Mouse (Mus musculus) layer of hippocampus, adult 2 months (tissue): ENCODE results near the gene Ripor2. TPM values are rescaled to one million over a fixed set of nuclear protein-coding genes. Genes with fewer than 3 reads are reported as not detected.
A peak's percentile ranks its signal among the peaks of the same experiment; 100 is the strongest.

Source experiments
- DNase-seq, 2 experiments: peaks; one replicate each; pipeline ENCODE4 v3.0.0; 2022; ENCODE audit warnings: low spot score in 2 of 2
- H3K27ac ChIP-seq: fragments of 200-600 bp; 2 replicates; pipeline ENCODE4 v1.8.1; 2022
- H3K4me3 ChIP-seq: fragments of 200-600 bp; 2 replicates; pipeline ENCODE4 v1.8.1; 2022; ENCODE audit warnings: mild to moderate bottlenecking
- CTCF ChIP-seq: fragments of 200-600 bp; conservative IDR thresholded peaks from 2 replicates; pipeline ENCODE4 v1.8.1; 2022; ENCODE audit warnings: antibody characterized with exemption, mild to moderate bottlenecking, moderate library complexity
- total RNA-seq, 2 experiments: library from RNA; stranded (reverse); gene quantifications; 2 replicates each; pipeline ENCODE4 v1.2.3; 2021

The Ripor2 gene
- total RNA-seq, 2 experiments from 2014 or later = 72.0 to 77.6 TPM

GRCm38 (mm10) chr13:24648027-24648426 lies 66.0 kb downstream of the Ripor2 start:
- no peak for TF ChIP-seq CTCF
- no peak for DNase-seq
- peak overlapping the region; percentile 85 for H3K27ac ChIP-seq
- no peak overlapping the region for H3K4me3 ChIP-seq

GRCm38 (mm10) chr13:24648668-24649067 lies 66.7 kb downstream of the Ripor2 start:
- Histone ChIP-seq H3K27ac (peak overlapping the region; percentile 85), H3K4me3 (no peak overlapping the region)
- no peak for DNase-seq
- TF ChIP-seq CTCF = no peak

GRCm38 (mm10) chr13:24649099-24649498 lies 67.1 kb downstream of the Ripor2 start:
- TF ChIP-seq CTCF = no peak
- Histone ChIP-seq H3K4me3 (no peak overlapping the region), H3K27ac (peak overlapping the region; percentile 85)
- DNase-seq = no peak

- no peak overlapping the region for H3K4me3 ChIP-seq
- peak; percentile 43 to 47 for DNase-seq
- no peak for TF ChIP-seq CTCF
- peak overlapping the region; percentile 55 for H3K27ac ChIP-seq
Measured at GRCm38 (mm10) chr13:24651018-24651417, 69.0 kb downstream of the Ripor2 start.

GRCm38 (mm10) chr13:24654919-24655635 lies 73.1 kb downstream of the Ripor2 start:
- no peak for TF ChIP-seq CTCF
- DNase-seq = no peak
- Histone ChIP-seq H3K4me3 (no peak overlapping the region), H3K27ac (no peak overlapping the region)

GRCm38 (mm10) chr13:24656719-24657497 lies 74.9 kb downstream of the Ripor2 start:
- Histone ChIP-seq H3K27ac (peak overlapping the region; percentile 15; the same call in 1 of the 2 replicates), H3K4me3 (no peak overlapping the region; the same call in 1 of the 2 replicates)
- no peak for DNase-seq
- TF ChIP-seq CTCF = no peak

- H3K4me3 ChIP-seq = no peak overlapping the region
- DNase-seq = no peak
- H3K27ac ChIP-seq = no peak overlapping the region
- no peak for TF ChIP-seq CTCF
Measured at GRCm38 (mm10) chr13:24666763-24667162, 84.8 kb downstream of the Ripor2 start.

- DNase-seq = no peak
- Histone ChIP-seq H3K27ac (no peak overlapping the region), H3K4me3 (no peak overlapping the region)
- no peak for TF ChIP-seq CTCF
Measured at GRCm38 (mm10) chr13:24668556-24668955, 86.6 kb downstream of the Ripor2 start.

DNA sequence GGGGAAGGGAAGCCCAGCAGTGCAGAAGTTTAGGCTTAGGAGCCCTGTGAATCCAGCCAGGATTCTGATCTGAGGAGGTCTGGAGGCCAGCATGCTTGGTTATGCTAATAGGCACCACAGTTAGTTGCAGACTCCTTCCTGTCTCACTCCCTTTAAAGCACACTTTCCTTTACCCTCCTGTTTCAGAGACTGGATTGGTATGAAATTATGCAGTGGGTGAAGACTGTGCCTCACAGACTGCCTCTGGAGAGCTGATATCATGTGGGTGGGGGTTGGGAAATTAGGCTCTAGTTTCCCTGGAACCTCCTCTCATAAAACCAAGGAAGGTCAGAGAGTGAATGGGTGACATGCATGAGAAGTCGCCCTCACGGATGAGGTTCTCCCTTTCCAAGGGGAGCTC lies 88.7 kb downstream of the Ripor2 start:
- no peak for DNase-seq
- no peak for TF ChIP-seq CTCF
- Histone ChIP-seq H3K27ac (no peak overlapping the region), H3K4me3 (no peak overlapping the region)

- no peak overlapping the region for H3K27ac ChIP-seq
- no peak for DNase-seq
- TF ChIP-seq CTCF = no peak
- H3K4me3 ChIP-seq = no peak overlapping the region
Measured at GRCm38 (mm10) chr13:24679027-24679680, 97.2 kb downstream of the Ripor2 start.

GRCm38 (mm10) chr13:24680951-24681350 lies 99.0 kb downstream of the Ripor2 start:
- Histone ChIP-seq H3K27ac (no peak overlapping the region), H3K4me3 (no peak overlapping the region)
- DNase-seq = no peak
- TF ChIP-seq CTCF = no peak

DNA sequence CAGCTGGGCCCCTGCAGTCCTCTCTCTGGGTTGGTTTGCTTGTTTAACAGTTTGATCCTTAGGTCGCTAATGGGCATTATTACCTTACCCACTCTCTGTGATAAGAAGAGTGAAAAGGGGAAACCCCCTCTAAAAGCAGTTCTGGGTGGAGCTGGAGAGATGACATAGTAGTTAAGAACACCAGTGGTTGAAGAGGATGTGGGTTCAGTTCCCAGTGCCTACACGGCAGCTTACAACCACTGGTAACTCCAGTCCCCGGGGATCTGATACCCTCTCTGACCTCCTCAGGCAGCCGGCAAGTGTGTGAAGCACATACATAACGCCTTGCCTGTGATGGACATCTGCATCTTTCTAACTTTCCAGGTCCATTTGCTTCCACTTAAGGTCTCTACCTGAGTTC lies 100.4 kb downstream of the Ripor2 start:
- no peak for DNase-seq
- Histone ChIP-seq H3K4me3 (no peak overlapping the region), H3K27ac (no peak overlapping the region)
- TF ChIP-seq CTCF = no peak

DNA sequence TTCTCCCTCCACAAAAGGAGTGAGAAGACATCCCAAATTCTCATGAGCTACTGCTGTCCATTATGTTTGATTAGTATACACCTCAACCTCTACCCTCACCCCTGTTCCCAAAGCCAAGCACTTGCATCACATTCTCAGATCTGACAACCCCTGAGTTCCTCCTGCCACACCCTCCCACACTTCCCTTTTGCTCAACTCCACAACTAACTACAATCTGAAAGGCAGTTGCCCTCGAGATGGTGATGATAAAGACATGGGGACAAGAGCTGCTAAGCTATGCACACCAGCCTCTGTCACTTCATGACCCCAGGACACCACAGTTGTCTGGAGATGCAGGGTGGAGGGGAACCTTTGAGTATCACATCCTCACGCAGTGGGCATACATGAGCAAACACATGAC lies 102.5 kb downstream of the Ripor2 start:
- no peak for DNase-seq
- no peak for TF ChIP-seq CTCF
- no peak overlapping the region for H3K4me3 ChIP-seq

More for the DNA sequence above, 102.5 kb downstream of the Ripor2 start:
- no peak overlapping the region for H3K27ac ChIP-seq
